Comparison of ENCODE assay signal across 8 mouse cellular contexts in genomic region chr3:21466113-21466645, GRCm38 (mm10).
DNase-seq lines count a peak whose midpoint lies in the region.

No protein-coding gene starts in this region.

- DNase-seq in gastrocnemius, adult 18-20 months (ENCODE audit: low spot score) = peak; percentile 10
- DNase-seq in gastrocnemius, adult 8-10 months (ENCODE audit: low spot score in 2 of 2) = no peak
- DNase-seq in left cerebral cortex, postnatal 4 days = peak; percentile 64
- DNase-seq in left cerebral cortex, adult 11 months (ENCODE audit: low spot score) = no peak
- peak; percentile 58 for DNase-seq in brain, adult 2 months (ENCODE audit: low read depth, low spot score)
- peak; percentile 16 for DNase-seq in cerebellum, adult 9-11 months
- no peak for DNase-seq in neural tube, embryonic 10.5 days (ENCODE audit: extremely low spot score, low spot score)
- no peak for DNase-seq in thymus, adult 18-20 months

- intact Hi-C loops in left cerebral cortex, postnatal 4 days (cut with DNase I) = no loop called here

Comparison
In these comparisons a context has a peak if more than half of its experiments do, and no peak if none do; other contexts are left out.
1. DNase-seq: peak in gastrocnemius, adult 18-20 months (single experiment), left cerebral cortex, postnatal 4 days (single experiment), brain, adult 2 months (single experiment) and cerebellum, adult 9-11 months (single experiment); none in gastrocnemius, adult 8-10 months (0 of 2), left cerebral cortex, adult 11 months (single experiment), neural tube, embryonic 10.5 days (single experiment) and thymus, adult 18-20 months (0 of 2).